Mouse (Mus musculus) mesoderm, embryonic 11.5 days (tissue): ENCODE measurements around the gene Prss30.

Experiments used
- DNase-seq: peaks from one replicate; pipeline ENCODE4 v3.0.0-alpha.2; 2012; ENCODE audit warnings: low read depth, low spot score

Prss30 gene

DNA sequence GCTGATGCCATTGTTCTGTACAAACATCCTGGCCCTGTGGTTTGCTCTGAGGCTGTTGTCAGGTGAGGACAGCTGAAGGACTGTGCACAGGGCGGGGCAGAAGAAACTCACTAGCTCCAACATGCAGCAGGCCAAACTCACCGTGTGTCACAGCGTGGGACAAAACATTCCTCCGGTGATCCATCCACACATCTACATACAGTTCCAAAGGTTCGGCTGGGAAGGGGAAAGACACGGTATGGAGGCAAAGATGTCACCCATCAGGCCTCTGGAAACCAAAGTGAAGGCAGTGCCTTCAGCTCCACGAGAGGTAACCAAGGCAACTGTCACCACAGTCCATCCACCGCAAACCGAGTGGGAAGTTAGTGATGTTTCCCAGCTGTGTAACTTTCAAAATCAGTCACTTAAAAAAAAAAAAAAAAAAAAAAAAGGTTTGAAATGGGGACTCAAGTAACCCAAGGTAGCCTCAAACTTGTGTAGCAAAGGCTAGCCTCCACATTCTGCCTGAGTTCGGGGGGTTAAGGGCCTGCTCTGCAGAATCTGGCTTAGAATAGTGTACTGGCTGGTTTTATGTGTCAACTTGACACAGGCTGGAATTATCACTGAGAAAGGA, at the start of gene Prss30:
Prss30 (minus strand) TSS at position 270 of the 613 bp plus-strand sequence.
- no peak for DNase-seq

DNA sequence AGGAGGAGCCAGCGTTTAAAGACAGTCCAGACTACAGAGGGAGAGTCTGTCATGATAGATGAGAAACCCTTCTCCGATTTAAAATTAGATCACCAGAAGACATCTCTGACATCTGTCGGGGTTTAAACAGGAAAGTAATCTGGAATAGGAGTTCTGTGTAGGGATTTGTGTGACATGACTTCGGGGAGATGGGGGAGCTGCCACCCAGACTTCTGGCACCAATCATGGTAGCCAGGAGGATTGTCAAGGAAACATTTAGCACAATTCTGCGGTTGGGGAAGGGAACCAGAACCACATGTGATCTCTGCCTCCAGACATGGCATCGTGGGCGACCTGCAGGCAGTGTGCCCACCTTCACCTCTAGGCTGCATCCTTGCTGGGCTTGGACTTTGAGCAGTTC, 49.1 kb upstream of the Prss30 start:
- no peak for DNase-seq

GRCm38 (mm10) chr17:24021375-24022199, 41.2 kb upstream of the Prss30 start:
- no peak for DNase-seq

DNA sequence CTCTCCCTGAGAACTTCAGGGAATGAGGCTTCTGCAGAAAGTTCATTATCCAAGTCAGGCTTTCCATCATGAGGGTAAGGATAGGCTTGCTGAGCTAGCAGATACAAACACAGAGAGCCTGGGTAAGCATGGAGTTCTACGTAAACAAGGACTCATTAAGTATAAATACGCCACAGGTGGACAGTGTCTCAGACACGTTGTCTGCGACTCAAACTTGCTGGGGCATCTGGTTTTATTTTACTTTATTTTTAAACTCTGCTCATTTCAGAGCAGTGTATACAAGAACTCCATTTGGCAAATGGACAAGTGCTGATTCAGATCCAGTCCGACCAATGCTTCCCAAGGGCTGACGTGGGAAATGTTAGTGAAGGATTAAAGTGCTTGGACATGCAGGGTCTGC, 40.3 kb upstream of the Prss30 start:
- DNase-seq = no peak

GRCm38 (mm10) chr17:24015727-24016126, 35.4 kb upstream of the Prss30 start:
- peak; percentile 14 for DNase-seq

DNA sequence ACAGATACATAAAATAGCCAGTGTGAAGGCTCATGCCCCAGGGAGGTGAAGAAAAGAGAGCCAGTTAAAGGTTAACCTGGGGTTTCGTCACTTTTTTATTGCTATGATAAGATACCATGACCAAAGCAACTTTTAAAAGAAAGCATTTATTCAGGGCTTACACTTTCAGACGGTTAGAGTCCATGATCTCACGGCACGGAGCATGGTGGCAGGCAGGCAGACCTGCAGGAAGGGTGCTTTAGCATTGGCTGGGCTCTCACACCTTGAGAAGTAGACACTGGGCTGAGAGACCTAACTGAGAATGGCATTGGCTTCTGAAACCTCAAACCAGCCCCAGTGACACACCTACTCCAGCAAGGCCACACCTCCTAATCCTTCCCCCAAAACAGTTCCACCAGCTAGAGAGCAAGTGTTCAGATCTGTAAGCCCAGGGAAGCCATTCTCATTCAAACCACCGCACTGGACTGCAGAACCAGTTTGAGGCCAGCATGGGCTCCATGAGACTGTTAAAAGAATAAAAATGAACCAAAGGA, 34.1 kb upstream of the Prss30 start:
- no peak for DNase-seq

GRCm38 (mm10) chr17:24012921-24013320, 32.6 kb upstream of the Prss30 start:
- DNase-seq = no peak

- DNase-seq = no peak
These were observed 29.3 kb upstream of the Prss30 start for GRCm38 (mm10) chr17:24009617-24010016.

- DNase-seq = no peak
These were observed 27.7 kb upstream of the Prss30 start for GRCm38 (mm10) chr17:24008105-24008504.

DNA sequence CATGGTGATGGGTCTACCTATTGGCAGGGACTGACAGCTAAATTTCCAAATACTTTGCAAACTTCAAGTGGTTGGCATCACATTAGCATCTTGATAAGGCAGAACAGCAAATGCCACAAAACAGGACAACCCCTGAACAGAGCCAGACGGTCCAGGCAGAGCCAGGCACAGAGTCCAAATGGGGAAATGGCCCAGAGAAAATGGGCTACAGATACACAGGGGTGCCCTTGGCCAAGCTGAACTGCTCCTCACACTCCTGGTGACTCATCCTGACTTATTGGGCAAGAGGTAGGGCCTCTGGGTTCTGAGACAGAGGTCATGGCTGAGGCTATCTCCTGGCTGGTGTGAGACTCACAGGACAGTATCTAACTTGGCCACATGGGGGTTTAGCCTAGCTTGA, 27.0 kb upstream of the Prss30 start:
- no peak for DNase-seq

DNA sequence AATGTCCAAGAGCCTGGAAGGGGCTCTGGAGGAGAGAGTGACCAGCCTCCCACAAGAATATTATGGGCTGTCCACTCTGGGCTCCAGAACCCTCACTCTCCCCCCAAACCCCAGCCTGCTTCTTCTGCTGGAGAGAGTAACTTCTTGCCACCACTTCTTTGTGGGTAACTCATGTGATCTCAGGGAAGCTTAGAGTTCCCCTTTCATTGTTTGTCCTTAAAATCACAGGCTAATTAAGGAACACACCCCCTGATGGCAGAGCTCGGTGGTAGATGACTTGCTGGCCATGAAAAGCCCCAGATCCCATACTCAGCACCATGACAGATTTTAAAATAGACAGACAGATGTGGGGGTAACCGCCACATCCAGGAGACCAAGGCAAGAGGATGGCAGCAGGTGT, 26.6 kb upstream of the Prss30 start:
- DNase-seq = no peak

- no peak for DNase-seq
These were observed 24.7 kb upstream of the Prss30 start for GRCm38 (mm10) chr17:24005049-24005448.

DNA sequence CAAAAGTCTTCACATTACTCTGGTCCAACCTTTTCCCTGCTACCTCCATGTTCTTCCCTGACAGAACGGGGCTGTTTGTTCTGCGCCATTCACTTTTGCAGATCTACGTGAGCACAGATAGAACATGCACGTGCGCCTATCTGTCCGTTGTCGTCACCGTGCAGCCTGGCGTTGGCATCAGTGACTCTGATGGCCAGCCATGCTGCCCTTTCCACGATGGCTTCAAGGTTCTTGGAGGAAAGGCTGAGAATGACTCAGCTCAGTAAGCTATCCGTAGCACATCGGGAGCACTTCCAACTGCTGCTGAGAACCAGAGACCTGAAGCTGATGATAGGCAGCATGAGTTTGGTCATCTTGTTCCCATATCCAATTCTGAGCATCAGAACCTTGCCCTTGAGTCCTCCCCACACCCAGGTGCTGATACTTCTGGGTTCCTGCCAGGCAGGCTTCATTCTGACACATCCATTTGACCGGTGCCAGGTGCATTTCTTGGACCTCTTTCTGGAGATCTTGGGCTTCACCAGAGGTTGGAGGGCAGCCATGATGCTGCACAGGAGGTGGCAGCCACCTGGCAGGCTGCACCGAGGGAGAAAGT, 23.8 kb upstream of the Prss30 start:
- no peak for DNase-seq

DNA sequence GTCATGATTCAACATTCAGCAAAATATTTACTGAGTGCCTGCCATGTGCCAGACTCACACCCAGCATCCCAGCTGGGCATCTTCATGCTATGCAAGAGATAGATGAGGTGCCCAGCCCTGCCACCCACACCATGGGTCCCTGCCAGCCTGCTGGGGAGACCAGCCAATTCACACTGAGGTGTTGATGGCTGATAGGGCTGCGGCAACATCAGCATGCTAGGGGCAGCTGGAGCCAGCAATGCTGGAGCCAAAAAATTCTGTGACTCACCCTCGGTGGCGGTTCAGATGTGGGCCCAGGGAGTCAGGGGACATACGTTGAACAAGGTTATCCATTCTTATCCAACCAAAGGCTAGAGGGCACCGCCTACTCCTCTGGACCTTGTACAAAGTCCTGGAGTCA, 20.0 kb upstream of the Prss30 start:
- DNase-seq = no peak

DNA sequence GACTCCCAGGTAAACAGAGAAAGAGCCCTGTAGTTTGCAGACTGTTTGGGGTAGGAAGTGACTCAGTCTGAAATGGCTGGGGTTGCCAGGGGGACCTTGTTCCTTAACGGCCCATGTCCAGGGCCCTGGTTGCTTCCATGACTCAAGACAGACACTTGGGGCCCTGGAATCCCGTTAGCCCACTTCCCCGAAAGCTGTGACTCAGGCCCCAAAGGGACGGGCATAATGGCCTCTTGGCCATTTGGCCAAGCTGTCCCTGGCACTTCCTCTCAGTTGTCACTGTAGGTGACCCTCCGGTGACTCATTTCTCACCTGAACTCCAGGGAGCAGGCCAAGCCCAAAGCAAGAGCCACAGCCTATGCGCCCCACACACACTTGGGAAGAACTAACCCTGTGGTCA, 18.0 kb upstream of the Prss30 start:
- no peak for DNase-seq

DNA sequence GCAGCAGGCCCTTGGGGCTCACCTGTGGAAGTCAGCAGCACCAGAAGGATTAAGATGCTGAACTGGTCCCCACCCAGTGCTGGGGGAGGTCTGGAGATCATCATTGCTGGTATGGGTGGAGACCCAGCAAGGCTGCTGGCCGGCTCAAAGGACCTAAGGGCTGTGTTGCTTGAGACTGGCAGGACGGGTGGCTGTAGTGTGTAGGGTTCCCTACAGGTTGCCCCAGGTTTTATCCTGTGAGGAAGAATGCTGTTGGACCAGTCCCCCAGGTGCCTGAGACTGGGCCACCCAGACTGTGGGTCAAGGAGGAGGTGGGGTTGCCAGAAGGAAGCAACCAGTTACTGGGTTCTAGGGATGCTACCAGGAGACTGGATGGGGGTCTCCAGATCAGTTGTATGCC, 17.5 kb upstream of the Prss30 start, which contains the start of gene Prss22:
Prss22 (minus strand) TSS at position 200 of the 400 bp plus-strand sequence.
- DNase-seq = no peak

DNA sequence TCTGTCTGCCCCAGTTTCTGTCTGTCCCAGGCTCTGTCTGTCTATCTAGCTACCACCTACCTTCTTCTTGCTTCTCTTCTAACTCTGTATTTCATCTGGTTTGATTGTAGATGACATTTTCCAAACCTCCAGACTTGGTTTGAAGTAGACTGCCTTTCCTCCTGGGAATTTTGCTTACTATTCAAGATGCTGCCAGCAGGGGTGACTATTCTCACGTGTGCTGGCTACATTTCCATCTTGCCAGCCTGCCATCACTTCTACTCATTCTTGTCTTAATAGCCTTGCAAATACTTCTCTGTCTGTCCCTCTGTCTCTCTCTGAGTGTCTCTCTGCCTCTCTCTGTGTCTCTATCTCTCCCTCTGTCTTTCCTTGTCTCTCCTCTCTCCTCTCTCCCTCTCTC, 15.1 kb upstream of the Prss30 start:
- DNase-seq = no peak

DNA sequence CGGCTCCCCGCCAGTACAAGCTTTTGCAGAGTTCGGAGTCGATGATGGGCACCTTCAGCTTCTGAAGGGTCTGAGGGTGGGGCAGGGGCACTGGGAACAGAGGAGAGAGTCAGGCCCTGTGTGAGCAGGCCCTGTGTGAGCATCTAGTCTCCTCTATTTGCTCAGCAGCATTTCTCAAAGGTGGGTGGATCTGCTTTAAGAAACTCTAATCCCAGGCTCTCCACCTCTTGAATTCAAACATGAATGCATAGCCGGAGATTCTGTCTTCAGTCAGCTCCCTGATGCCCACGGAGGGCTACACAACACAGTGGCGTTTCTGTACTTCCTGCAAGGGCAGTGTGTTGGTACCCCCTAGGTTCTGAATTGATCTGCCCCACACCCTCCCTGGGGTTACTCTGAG, 14.3 kb upstream of the Prss30 start:
- no peak for DNase-seq

DNA sequence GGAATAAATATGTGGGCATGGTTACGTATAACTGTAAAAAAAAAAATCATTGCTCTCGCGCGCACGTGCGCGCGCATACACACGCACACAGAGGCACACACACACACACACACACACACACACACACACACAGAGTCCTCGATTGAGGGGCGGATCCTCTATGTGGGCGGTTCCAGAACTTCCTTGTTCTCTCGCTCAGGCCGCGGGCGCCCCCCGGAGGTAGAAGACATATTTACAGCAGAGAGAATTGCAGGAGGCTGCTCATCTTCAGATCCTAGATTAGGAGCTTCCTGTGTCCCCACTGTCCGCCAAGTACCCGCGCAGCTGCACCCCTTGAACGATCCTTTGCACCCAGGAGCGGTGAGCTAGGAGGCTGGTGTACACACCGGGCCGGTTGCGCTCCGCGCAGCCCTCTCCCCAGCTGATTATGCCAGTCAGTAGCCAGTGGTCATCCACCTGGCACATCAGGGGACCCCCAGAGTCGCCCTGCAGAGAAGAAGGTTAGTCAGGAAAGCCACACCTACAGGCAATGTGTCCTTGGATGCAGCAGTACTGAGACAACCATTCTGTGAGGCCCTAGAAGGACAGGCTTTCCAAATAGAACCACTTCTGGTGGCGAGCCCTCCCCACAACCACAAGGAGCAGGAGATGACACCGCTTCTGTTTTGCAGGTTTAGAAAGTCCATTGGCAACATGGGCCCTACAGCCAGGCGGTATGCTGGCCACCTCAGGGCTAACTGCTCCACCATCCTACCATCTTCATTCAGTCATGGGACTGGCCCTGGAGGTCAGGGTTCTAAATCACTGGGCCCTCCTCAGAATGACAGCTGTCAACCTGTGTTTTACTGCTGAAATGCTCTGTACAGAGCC, 13.4 kb upstream of the Prss30 start:
- peak; percentile 90 for DNase-seq

DNA sequence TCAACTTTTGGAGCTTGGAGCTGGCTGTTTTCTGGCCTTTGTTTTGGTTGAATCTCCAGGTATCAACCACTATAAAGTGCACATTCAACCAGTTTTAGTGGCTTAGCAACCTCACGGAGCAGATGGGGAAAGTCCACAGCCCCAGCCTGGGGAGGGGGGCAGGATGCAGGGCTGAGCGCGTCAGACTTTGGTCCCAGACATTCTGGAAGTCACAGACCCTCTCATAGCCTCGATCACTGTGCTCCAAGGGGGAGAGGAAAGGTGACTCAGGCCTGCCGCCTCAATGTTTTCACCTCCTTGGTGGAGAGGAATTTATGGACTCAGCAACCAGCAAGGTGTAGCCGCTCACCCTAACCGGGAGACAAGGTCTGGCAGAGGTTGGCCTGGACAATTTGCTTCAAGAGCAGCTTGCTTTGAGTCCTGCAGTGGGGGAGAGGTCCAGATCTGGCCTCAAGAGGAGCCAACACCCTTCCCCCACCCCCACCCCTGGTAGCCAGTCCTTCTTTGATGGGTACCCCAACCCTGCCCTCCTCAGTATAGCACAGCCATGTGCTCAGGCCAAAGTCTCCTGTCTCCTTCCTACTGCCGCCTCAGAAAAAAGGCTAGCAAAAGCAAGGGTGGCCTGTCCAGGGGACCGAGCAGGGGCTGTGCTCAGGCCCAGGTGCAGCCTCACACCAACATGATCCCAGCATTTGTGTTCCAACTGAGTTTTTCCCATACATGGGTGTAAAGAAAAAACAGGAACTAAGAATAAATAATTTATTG, 12.6 kb upstream of the Prss30 start:
- no peak for DNase-seq

DNA sequence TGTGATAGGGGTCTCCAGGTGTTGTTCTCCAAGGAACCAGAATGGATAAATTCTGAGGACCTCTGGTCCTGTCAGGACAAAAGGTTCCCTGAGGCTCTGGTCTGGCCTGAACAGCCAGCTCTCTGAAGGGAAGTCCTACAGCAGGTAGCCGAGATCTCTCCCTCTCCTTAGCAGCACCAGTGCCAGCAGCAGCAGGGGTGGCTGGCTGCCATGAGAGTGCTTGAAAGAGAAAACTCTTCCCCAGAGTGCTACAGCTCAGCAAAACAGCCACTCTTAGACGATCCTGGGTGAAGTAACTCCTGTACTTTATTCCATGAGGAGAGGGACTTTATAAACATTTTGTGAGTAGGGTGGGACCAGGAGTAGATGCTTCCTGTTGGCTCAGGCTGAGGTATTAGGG, 9.4 kb upstream of the Prss30 start:
- no peak for DNase-seq
